Mouse (Mus musculus): ENCODE measurements around the gene Olfr362.
"Not testable (repeated sequence)": the region's sequence is repeated elsewhere in the genome, so short reads cannot be mapped to it uniquely, and the experiment has no call there.

The Olfr362 gene

DNA sequence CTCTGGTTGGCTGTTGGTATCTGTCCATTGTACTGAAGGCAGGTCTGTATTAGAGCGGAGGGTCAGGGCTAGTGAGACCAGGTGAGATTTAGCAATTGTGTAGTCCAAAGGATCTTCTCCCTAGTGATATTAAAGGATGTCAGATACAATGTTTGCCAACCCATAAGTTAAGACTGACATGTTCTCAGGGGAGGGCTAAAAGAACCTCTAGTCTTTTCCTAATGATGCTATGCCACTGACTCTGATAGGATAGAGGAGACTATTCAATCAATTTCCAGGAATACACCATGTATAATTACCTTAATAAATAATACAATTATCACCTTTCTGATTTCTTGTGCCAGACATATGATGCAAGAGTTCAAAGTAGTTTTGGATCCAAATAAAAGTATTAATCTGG, at the start of gene Olfr362:
Gene Olfr362 (minus strand): TSS at position 101 of the 400 bp plus-strand sequence.
- no peak for DNase-seq (ENCODE audit: low spot score in 2 of 2)

DNA sequence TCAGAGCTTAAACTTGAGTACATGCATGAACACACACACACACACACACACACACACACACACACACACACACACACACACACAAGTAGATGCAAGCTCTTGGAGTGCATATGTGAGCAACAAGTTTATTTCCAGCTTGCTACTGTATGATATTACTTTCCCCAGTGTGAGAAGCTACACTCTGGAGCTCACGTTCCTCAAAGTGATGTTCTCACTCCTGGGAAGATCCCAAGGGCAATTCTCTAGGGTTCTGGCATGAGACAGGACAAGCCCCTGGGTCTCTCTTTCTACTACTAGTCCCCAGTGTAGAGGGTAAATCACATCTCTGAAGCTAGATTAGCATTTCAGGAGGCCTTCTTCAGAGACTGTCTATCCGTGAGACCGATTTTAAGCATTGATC, 21.3 kb upstream of the Olfr362 start, which contains the start of gene Olfr364-ps1:
Gene Olfr364-ps1 (plus strand): TSS at position 301 of the 400 bp plus-strand sequence.
- DNase-seq (ENCODE audit: low spot score in 2 of 2), result no peak

DNA sequence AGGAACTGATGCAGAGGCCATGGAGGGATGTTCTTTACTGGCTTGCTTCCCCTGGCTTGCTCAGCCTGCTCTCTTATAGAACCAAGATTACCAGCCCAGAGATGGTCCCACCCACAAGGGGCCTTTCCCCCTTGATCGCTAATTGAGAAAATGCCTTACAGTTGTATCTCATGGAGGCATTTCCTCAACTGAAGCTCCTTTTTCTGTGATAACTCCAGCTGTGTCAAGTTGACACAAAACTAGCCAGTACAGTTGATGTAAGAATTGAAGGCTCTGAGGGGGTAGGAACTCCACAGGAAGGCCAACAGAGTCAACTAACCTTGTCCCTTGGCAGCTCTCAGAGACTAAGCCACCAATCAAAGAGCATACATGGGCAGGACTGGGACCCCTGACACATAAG, 28.5 kb downstream of the Olfr362 start, which contains the start of gene Olfr361:
Gene Olfr361 (minus strand): TSS at position 101 of the 400 bp plus-strand sequence.
- DNase-seq (ENCODE audit: low spot score in 2 of 2), result not testable (repeated sequence)

DNA sequence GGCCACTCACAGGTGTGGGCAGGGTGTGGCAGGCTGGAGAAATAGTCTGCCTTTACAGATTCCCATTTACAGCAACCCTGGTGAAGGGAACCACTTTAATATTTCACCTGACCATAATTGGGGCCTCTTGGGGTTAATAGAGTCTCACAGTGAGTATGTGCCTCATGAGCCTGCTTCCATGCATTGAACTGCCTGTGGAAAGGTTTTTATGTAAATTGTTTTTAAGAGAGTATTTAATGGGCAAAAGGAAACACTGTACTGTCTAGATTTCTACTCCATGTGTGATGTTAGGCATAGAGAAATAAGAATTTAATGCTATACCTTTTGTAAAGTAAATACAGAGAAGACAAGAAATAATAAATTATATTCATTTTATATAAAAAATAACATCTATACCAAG, 52.3 kb downstream of the Olfr362 start, which contains the start of gene Olfr360:
Gene Olfr360 (plus strand): TSS at position 301 of the 400 bp plus-strand sequence.
- DNase-seq (ENCODE audit: low spot score in 2 of 2), result no peak

Data from right cerebral cortex, postnatal 10 days (tissue).